Mouse (Mus musculus) CH12.LX (cell line): ENCODE data around the gene Doc2g. TPM values are rescaled to one million over a fixed set of nuclear protein-coding genes. Genes with fewer than 3 reads are reported as not detected.

Source experiments
- DNase-seq: peaks from one replicate; pipeline ENCODE4 v3.0.0-alpha.2; 2013; ENCODE audit errors: extremely low read depth
- H3K27ac ChIP-seq: 2 replicates; pipeline ENCODE4 v1.5.1; 2012; ENCODE audit warnings: low read depth, mild to moderate bottlenecking, control low read depth, moderate library complexity; ENCODE audit not compliant: insufficient read depth
- H3K27me3 ChIP-seq: replicated peaks from 2 replicates; pipeline ENCODE3; 2012; ENCODE audit warnings: inconsistent platforms
- H3K36me3 ChIP-seq, 2 experiments: replicated peaks in 1 of 2; 2 replicates each; pipeline versions ENCODE3 to v1.6.1; 2012; ENCODE audit warnings: inconsistent platforms in 1 of 2, low read length in 1 of 2, mild to moderate bottlenecking in 1 of 2, mixed read lengths in 1 of 2, moderate library complexity in 1 of 2; ENCODE audit not compliant: control insufficient read depth in 1 of 2, insufficient read depth in 1 of 2
- H3K4me1 ChIP-seq, 2 experiments: 2 replicates each; pipeline ENCODE4 v1.6.1; 2012; ENCODE audit warnings: inconsistent platforms in 1 of 2, moderate library complexity in 1 of 2; ENCODE audit not compliant: insufficient read depth in 2 of 2, control insufficient read depth in 1 of 2
- H3K4me2 ChIP-seq: 2 replicates; pipeline ENCODE4 v1.6.1; 2012; ENCODE audit warnings: low read depth, mild to moderate bottlenecking, control low read depth; ENCODE audit not compliant: poor library complexity, insufficient read depth, severe bottlenecking
- H3K4me3 ChIP-seq, 3 experiments: fragments of 150-350 bp in 1 of 3; sonication (generic) in 1 of 3; replicated peaks in 1 of 3; 2 replicates each; pipeline versions ENCODE3 to v1.5.1; 2011 to 2012; ENCODE audit warnings: low read depth in 2 of 3, low read length in 2 of 3, mild to moderate bottlenecking in 2 of 3, moderate library complexity in 2 of 3, control low read depth in 1 of 3, improper control_type of control experiment in 1 of 3, inconsistent platforms in 1 of 3, mixed read lengths in 1 of 3; ENCODE audit not compliant: poor library complexity in 1 of 3
- H3K79me2 ChIP-seq: replicated peaks from 2 replicates; pipeline ENCODE4 v1.6.1; 2012; ENCODE audit warnings: mild to moderate bottlenecking, moderate library complexity; ENCODE audit not compliant: control insufficient read depth, poor library complexity, insufficient read depth, severe bottlenecking; ENCODE audit errors: extremely low read depth
- H3K9ac ChIP-seq: 2 replicates; pipeline ENCODE4 v1.6.1; 2012; ENCODE audit warnings: low read depth, mild to moderate bottlenecking, control low read depth, moderate library complexity; ENCODE audit not compliant: insufficient read depth
- H3K9me3 ChIP-seq: replicated peaks from 2 replicates; pipeline ENCODE3; 2012; ENCODE audit warnings: low read length, inconsistent platforms, mixed read lengths
- BHLHE40 ChIP-seq: IDR thresholded peaks from 2 replicates; pipeline ENCODE4 v1.6.1; 2011; ENCODE audit warnings: mild to moderate bottlenecking, low read depth, low read length, improper control_type of control experiment
- E2F4 ChIP-seq: IDR thresholded peaks from 2 replicates; pipeline ENCODE4 v1.6.1; 2011; ENCODE audit warnings: low read depth, low read length, improper control_type of control experiment; ENCODE audit not compliant: insufficient replicate concordance
- ELF1 ChIP-seq: IDR thresholded peaks from 2 replicates; pipeline ENCODE4 v1.6.1; 2014; ENCODE audit warnings: low read depth, mild to moderate bottlenecking, inconsistent platforms, low read length, improper control_type of control experiment
- EP300 ChIP-seq: IDR thresholded peaks from 2 replicates; pipeline ENCODE4 v1.6.1; 2011; ENCODE audit warnings: low read length, improper control_type of control experiment
- ETS1 ChIP-seq: conservative IDR thresholded peaks from 2 replicates; pipeline ENCODE4 v1.6.1; 2012; ENCODE audit warnings: low read depth, mild to moderate bottlenecking, inconsistent platforms, low read length, improper control_type of control experiment, moderate library complexity
- JUN ChIP-seq: IDR thresholded peaks from 2 replicates; pipeline ENCODE4 v1.6.1; 2011; ENCODE audit warnings: low read depth, mild to moderate bottlenecking, low read length, improper control_type of control experiment, moderate library complexity; ENCODE audit not compliant: insufficient read depth
- KAT2A ChIP-seq: IDR thresholded peaks from 2 replicates; pipeline ENCODE4 v1.6.1; 2012; ENCODE audit warnings: low read length, improper control_type of control experiment, inconsistent platforms; ENCODE audit not compliant: insufficient replicate concordance
- MAX ChIP-seq: IDR thresholded peaks from 2 replicates; pipeline ENCODE4 v1.6.1; 2011; ENCODE audit warnings: low read length, improper control_type of control experiment
- MAZ ChIP-seq: IDR thresholded peaks from 2 replicates; pipeline ENCODE4 v1.6.1; 2012; ENCODE audit warnings: low read depth, mild to moderate bottlenecking, inconsistent platforms, low read length, improper control_type of control experiment, moderate library complexity
- NRF1 ChIP-seq: IDR thresholded peaks from 2 replicates; pipeline ENCODE4 v1.6.1; 2014; ENCODE audit warnings: low read depth, mild to moderate bottlenecking, inconsistent platforms, low read length, improper control_type of control experiment, moderate library complexity
- POLR2A ChIP-seq: IDR thresholded peaks from 2 replicates; pipeline ENCODE4 v1.6.1; 2011; ENCODE audit warnings: low read depth, mild to moderate bottlenecking, improper control_type of control experiment, low read length
- SIN3A ChIP-seq: IDR thresholded peaks from 2 replicates; pipeline ENCODE4 v1.6.1; 2012; ENCODE audit warnings: low read length, improper control_type of control experiment, inconsistent platforms
- SMC3 ChIP-seq: IDR thresholded peaks from 2 replicates; pipeline ENCODE4 v1.6.1; 2011; ENCODE audit warnings: low read depth, low read length, improper control_type of control experiment
- TBP ChIP-seq: conservative IDR thresholded peaks from 2 replicates; pipeline ENCODE4 v1.6.1; 2011; ENCODE audit warnings: low read depth, low read length, improper control_type of control experiment
- TCF12 ChIP-seq: IDR thresholded peaks from 2 replicates; pipeline ENCODE4 v1.6.1; 2014; ENCODE audit warnings: low read depth, mild to moderate bottlenecking, inconsistent platforms, low read length, improper control_type of control experiment
- UBTF ChIP-seq: IDR thresholded peaks from 2 replicates; pipeline ENCODE4 v1.6.1; 2012; ENCODE audit warnings: low read depth, mild to moderate bottlenecking, inconsistent platforms, low read length, improper control_type of control experiment, moderate library complexity
- USF1 ChIP-seq: IDR thresholded peaks from 2 replicates; pipeline ENCODE4 v1.6.1; 2014; ENCODE audit warnings: low read depth, mild to moderate bottlenecking, inconsistent platforms, low read length, improper control_type of control experiment
- USF2 ChIP-seq: conservative IDR thresholded peaks from 2 replicates; pipeline ENCODE4 v1.6.1; 2011; ENCODE audit warnings: low read depth, low read length, improper control_type of control experiment
- ZKSCAN1 ChIP-seq: IDR thresholded peaks from 2 replicates; pipeline ENCODE4 v1.6.1; 2012; ENCODE audit warnings: low read depth, inconsistent platforms, low read length, improper control_type of control experiment, borderline replicate concordance
- ZMIZ1 ChIP-seq: IDR thresholded peaks from 2 replicates; pipeline ENCODE4 v1.6.1; 2012; ENCODE audit warnings: low read depth, mild to moderate bottlenecking, inconsistent platforms, low read length, improper control_type of control experiment
- dilution Hi-C: fragments of 300-500 bp; cut with MboI; formaldehyde crosslinking; loops from 2 replicates; pipeline ENCODE4 v1.14.3; 2020; ENCODE audit warnings: low sequenced_read_pairs; ENCODE audit not compliant: extremely low pct_unique_long_range_greater_than_20kb, extremely low pct_ligation_motif_present
- in situ Hi-C: fragments of 300-500 bp; cut with MboI; formaldehyde crosslinking; loops from 3 replicates; pipeline ENCODE4 v1.14.3; 2019; ENCODE audit warnings: low sequenced_read_pairs, low pct_ligation_motif_present, low pct_unique_long_range_greater_than_20kb, mixed read lengths
- polyA plus RNA-seq: library from polyadenylated mRNA; unstranded; fragments of >175 nt; gene quantifications from 2 replicates; pipeline ENCODE4 v1.2.1, GENCODE M21; 2012; ENCODE audit warnings: low read depth; ENCODE audit not compliant: insufficient read length
- total RNA-seq, 2 experiments: library from RNA; depleted of rRNA; stranded (reverse); fragments of 300-350 nt in 1 of 2; fragments of >200 nt in 1 of 2; gene quantifications; 2 replicates each; pipeline ENCODE4 v1.2.3; 2012 to 2014

Doc2g gene
- total and polyA plus RNA-seq, 3 experiments = 2.1 to 6.4 (median 5.2) TPM

DNA sequence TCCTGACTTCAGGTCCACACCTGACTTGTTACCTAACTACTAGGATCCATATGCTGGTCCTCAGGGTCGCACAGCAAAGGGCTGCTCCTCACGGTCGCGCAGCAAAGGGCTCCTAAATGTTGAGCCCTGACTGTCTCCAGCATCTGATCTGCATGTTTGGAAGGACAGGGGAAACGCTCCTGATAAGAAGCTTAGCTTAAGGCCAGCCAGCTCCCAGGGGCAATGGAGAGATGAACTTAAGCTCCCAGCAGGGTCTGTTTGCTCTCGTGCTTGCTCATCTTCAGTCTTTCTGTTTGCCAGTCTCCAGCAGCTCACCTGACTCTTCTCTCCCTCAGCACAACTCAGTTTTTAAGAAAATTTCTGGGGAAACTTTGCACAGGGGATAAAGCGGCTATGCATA is 29.6 kb downstream of the Doc2g start:
- no peak for DNase-seq
- in situ Hi-C loops (no loop called here), dilution Hi-C loops (no loop called here)
- peaks cover 10 to 16% of the 10 kb centered on the region in 2 experiments for H3K4me1 ChIP-seq
- H3K4me3 ChIP-seq = no peak overlapping the region
- TF ChIP-seq SIN3A = no peak
- TF ChIP-seq MAX = no peak
- TF ChIP-seq USF2 = no peak
- TF ChIP-seq KAT2A = no peak
- no peak for TF ChIP-seq POLR2A
- no peak for TF ChIP-seq ZKSCAN1
- no peak for TF ChIP-seq E2F4
- no peak for TF ChIP-seq UBTF
- TF ChIP-seq TBP = no peak
- no peak for TF ChIP-seq USF1
- no peak for TF ChIP-seq EP300
- no peak for TF ChIP-seq ELF1
- TF ChIP-seq SMC3 = no peak
- H3K9me3 ChIP-seq = peaks cover 10% of the 10 kb centered on the region
- no peak overlapping the region for H3K4me2 ChIP-seq
- peaks cover 4 to 15% of the 10 kb centered on the region in 2 experiments for H3K36me3 ChIP-seq
- H3K27me3 ChIP-seq = peaks cover 1% of the 10 kb centered on the region
- H3K79me2 ChIP-seq = peaks cover 4% of the 10 kb centered on the region; the same call in 1 of the 2 replicates
- H3K27ac ChIP-seq = no peak overlapping the region
- no peak overlapping the region for H3K9ac ChIP-seq

DNA sequence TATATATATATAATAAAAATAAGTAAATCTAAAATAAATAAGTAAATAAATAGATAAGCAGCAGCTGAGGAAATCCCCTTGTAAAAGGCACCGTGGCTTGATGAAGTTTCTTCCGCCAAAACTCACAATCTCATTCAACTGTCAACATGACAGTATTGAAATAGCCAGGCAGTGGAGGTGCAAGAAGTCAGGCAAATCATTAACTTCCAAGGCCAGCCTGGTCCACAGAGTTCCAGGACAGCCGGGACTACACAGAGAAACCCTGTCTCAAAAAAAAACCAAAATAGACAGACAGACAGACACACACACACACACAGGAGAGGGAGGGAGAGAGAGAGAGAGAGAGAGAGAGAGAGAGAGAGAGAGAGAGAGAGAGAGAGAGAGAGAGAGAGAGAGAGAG is 30.2 kb downstream of the Doc2g start:
- no peak for TF ChIP-seq BHLHE40
- dilution Hi-C loops (no loop called here), in situ Hi-C loops (no loop called here)
- H3K9ac ChIP-seq = no peak overlapping the region
- no peak overlapping the region for H3K27ac ChIP-seq
- H3K4me2 ChIP-seq = no peak overlapping the region
- peaks cover 4 to 15% of the 10 kb centered on the region in 2 experiments for H3K36me3 ChIP-seq
- H3K4me1 ChIP-seq = peaks cover 10 to 20% of the 10 kb centered on the region in 2 experiments
- no peak overlapping the region for H3K4me3 ChIP-seq
- H3K79me2 ChIP-seq = peaks cover 4% of the 10 kb centered on the region; the same call in 1 of the 2 replicates
- no peak for DNase-seq
- peaks cover 1% of the 10 kb centered on the region for H3K27me3 ChIP-seq
- peaks cover 4% of the 10 kb centered on the region for H3K9me3 ChIP-seq

DNA sequence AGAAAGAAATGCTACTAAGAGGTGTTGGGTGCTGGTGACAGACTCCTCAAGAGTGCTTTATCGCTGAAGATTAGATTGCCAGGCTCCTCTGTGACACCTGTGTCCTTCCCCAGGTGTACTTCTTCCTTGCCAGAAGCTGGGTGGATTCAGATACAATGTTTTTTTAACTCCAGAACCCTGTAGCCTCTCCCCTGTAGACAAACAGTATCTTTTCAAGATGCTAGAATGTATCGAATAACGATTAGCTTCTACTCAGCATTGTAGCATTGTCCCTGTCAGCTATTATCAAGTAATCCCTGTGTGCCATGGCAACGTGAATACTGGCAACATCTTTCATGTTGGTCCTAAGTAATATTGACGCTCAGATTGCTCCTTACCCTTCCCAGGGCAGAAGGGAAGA is 30.6 kb downstream of the Doc2g start:
- DNase-seq = no peak
- H3K4me1 ChIP-seq = peaks cover 10 to 22% of the 10 kb centered on the region in 2 experiments
- dilution Hi-C loops = no loop called here
- H3K27ac ChIP-seq = no peak overlapping the region
- no peaks in the 10 kb centered on the region for H3K27me3 ChIP-seq
- H3K9me3 ChIP-seq = peaks cover 2% of the 10 kb centered on the region
- in situ Hi-C loops = no loop called here
- peaks cover 4% of the 10 kb centered on the region; the same call in 1 of the 2 replicates for H3K79me2 ChIP-seq
- no peak for TF ChIP-seq MAZ
- no peak for TF ChIP-seq JUN
- no peak for TF ChIP-seq TCF12
- TF ChIP-seq EP300 = no peak
- TF ChIP-seq POLR2A = no peak
- no peak for TF ChIP-seq ZMIZ1
- no peak for TF ChIP-seq E2F4
- no peak for TF ChIP-seq USF1
- no peak for TF ChIP-seq NRF1
- no peak for TF ChIP-seq TBP
- no peak for TF ChIP-seq ETS1
- no peak for TF ChIP-seq KAT2A
- TF ChIP-seq MAX = no peak
- H3K4me2 ChIP-seq = no peak overlapping the region
- no peak overlapping the region for H3K9ac ChIP-seq
- peaks cover 4 to 15% of the 10 kb centered on the region in 2 experiments for H3K36me3 ChIP-seq
- no peak overlapping the region for H3K4me3 ChIP-seq
